ENCODE assay signal across 10 mouse cellular contexts in genomic region chr4:120975428-120975734, GRCm38 (mm10). TPM values are rescaled to one million over a fixed set of nuclear protein-coding genes. Genes with fewer than 3 reads are reported as not detected.
DNase-seq lines count a peak whose midpoint lies in the region; ATAC-seq and TF ChIP-seq lines count a peak whose summit lies in the region.
"Had no signal": no experiment of that assay in that cellular context is flagged by ENCODE, and none has a peak within 500 bp of the region (broad histone marks: within the 10 kb centered on the region; RNA-seq: fewer than 3 reads in every experiment).

No protein-coding gene starts in this region.

- H3K4me1 ChIP-seq in bone marrow, adult 2 months (ENCODE audit: control insufficient read depth, insufficient read depth, low read length) = peaks cover 2% of the 10 kb centered on the region
- H3K4me1 ChIP-seq: embryonic facial prominence, embryonic 13.5 days; midbrain, embryonic 12.5 days had no signal

- TF ChIP-seq POLR2A in bone marrow, adult 2 months (IDR thresholded peaks at IDR 0.05; ENCODE audit: borderline replicate concordance, control insufficient read depth, low read depth, low read length) = no peak

- no peak overlapping the region for H3K4me3 ChIP-seq in bone marrow, adult 2 months (replicated peaks; ENCODE audit: control insufficient read depth, low read depth, low read length)
- H3K4me3 ChIP-seq: embryonic facial prominence, embryonic 13.5 days; midbrain, embryonic 12.5 days had no signal

- 36% methylated on average over 4 of the region's 4 CpGs for WGBS in bone marrow, adult 2 months

- ATAC-seq in megakaryocyte progenitor cell, adult 5-6 weeks (replicated peaks; ENCODE audit: poor library complexity) = peak; percentile 72

- no peak for TF ChIP-seq CTCF in bone marrow, adult 2 months (IDR thresholded peaks at IDR 0.05; ENCODE audit: control insufficient read depth, insufficient read depth, low read length)

- peak overlapping the region; percentile 52; the same call in 1 of the 2 replicates for H3K27ac ChIP-seq in bone marrow, adult 2 months (ENCODE audit: control insufficient read depth, insufficient read depth, low read depth, low read length, poor library complexity)
- H3K27ac ChIP-seq: embryonic facial prominence, embryonic 13.5 days; midbrain, embryonic 12.5 days had no signal

- DNase-seq in kidney, adult 9 months = peak; percentile 21
- no peak for DNase-seq in kidney, postnatal 25 days
- peak; percentile 64 for DNase-seq in 416B (ENCODE audit: low read depth)
- DNase-seq in embryo, embryonic 10 days (ENCODE audit: low spot score) = no peak
- no peak for DNase-seq in neural tube, embryonic 10.5 days (ENCODE audit: extremely low spot score, low spot score)
- DNase-seq in layer of hippocampus, adult 8-10 months (ENCODE audit: low spot score in 2 of 2) = no peak

RNA-seq across cellular contexts. Expression of gene Zfp69, which starts 23.9 kb away (rescaled TPM):
- polyA plus RNA-seq in bone marrow, adult 2 months (2011; ENCODE audit: insufficient read depth, insufficient read length, low replicate concordance, missing spikeins) = 2.4 and 3.6 TPM in 2 replicates
- total RNA-seq in megakaryocyte progenitor cell, adult 5-6 weeks (2015) = 2.1 and 3.0 TPM in 2 replicates
- 0.95 and 2.6 TPM in 2 replicates for total RNA-seq in megakaryocyte progenitor cell, adult 5-6 weeks (2017)
- 1 to 10 TPM; 1.6 to 3.0 (median 2.6) TPM for total RNA-seq in layer of hippocampus, adult 8-10 months (2022)

RNA-seq across cellular contexts. Expression of gene Smap2, which starts 41.7 kb away (rescaled TPM):
- polyA plus RNA-seq in bone marrow, adult 2 months (2011; ENCODE audit: insufficient read depth, insufficient read length, low replicate concordance, missing spikeins) = 43.1 and 60.0 TPM in 2 replicates
- 46.0 and 53.8 TPM in 2 replicates for total RNA-seq in megakaryocyte progenitor cell, adult 5-6 weeks (2015)
- 21.9 and 26.8 TPM in 2 replicates for total RNA-seq in megakaryocyte progenitor cell, adult 5-6 weeks (2017)
- total RNA-seq in layer of hippocampus, adult 8-10 months (2022) = 100 to 1,000 TPM; 151 to 166 (median 157) TPM

RNA-seq across cellular contexts. Expression of gene Exo5, which starts 50.6 kb away (rescaled TPM):
- polyA plus RNA-seq in bone marrow, adult 2 months (2011; ENCODE audit: insufficient read depth, insufficient read length, low replicate concordance, missing spikeins) = 7.2 and 12.4 TPM in 2 replicates
- total RNA-seq in megakaryocyte progenitor cell, adult 5-6 weeks (2015) = 16.2 and 18.7 TPM in 2 replicates
- total RNA-seq in megakaryocyte progenitor cell, adult 5-6 weeks (2017) = 15.6 and 21.3 TPM in 2 replicates
- 10 to 100 TPM; 11.9 to 16.2 (median 14.0) TPM for total RNA-seq in layer of hippocampus, adult 8-10 months (2022)

Comparison
In these comparisons a context has a peak if more than half of its experiments do, and no peak if none do; other contexts are left out.
1. DNase-seq: peak in kidney, adult 9 months (single experiment) and 416B (single experiment); none in kidney, postnatal 25 days (0 of 2), embryo, embryonic 10 days (single experiment), neural tube, embryonic 10.5 days (single experiment) and layer of hippocampus, adult 8-10 months (0 of 2).